Mouse (Mus musculus) kidney, postnatal 10 days (tissue): ENCODE measurements around the gene Mef2b.
A peak's percentile ranks its signal among the peaks of the same experiment; 100 is the strongest.

Experiments used
- DNase-seq: peaks from one replicate; pipeline ENCODE4 v3.0.0; 2021; ENCODE audit warnings: mixed read lengths

Gene Mef2b

DNA sequence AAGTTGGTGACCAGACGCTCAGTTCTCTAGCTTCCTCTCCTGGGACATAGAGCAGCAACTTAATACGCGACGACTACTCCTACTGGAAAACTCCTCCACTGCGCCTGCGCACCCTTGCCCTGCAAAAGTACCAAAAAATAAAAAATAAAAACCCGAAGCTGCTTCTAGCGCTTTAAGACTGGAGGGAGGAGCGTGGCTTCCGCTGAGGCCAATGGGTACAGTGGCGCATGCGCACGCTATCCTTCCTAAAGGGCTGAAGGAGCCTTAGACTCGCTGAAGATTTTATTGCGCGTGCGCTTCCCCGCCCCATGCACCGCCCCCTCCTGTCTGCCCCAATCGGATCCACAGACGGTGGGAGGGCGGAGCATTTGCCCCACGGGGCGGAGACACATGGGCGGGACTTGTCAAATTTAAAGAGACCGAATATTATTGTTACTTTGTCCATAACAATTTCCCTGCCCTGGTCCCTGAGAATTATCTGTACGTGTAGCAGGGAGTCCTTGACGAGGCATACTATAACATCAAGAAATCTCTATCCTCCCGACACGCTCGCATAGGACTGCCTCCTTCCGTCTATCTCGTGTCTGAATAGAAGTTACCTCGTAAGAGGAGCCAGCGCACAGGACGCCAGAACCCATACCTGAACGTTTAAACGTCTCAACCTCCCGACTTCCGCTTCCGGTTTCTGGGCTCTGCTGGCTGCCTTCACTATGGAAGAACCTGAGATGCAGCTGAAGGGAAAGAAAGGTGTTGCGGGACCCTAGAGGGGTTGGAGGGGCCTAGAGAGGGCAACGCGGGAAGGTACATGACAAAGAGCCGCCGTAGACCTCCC is at the start of gene Mef2b, which contains the start of the genes Rfxank and Borcs8:
TSS of gene Mef2b (plus strand) at position 686 of the 832 bp plus-strand sequence.
TSS of gene Rfxank (minus strand) at position 129 of the 832 bp plus-strand sequence.
TSS of gene Borcs8 (plus strand) at position 474 of the 832 bp plus-strand sequence.
- peak; percentile 100 for DNase-seq

DNA sequence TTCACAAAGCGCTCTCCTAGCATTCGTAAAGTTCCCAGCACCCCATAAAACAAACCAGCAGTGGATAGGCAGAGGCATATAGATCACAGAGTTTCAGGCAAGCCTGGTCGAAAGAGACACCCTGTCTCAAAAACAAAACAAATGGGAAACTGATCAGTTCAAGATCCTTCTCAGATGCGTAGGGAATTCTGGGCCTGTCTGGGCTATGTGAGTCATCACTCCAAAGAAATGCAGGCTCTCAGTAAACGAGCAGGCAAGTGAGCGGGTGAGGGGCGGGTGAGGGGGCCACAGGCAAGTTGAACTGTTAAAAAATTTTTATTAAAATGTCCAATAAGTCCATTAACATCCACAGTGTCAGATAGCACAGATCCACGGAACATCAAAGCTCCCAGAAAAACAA is 46.7 kb upstream of the Mef2b start:
- DNase-seq = no peak

DNA sequence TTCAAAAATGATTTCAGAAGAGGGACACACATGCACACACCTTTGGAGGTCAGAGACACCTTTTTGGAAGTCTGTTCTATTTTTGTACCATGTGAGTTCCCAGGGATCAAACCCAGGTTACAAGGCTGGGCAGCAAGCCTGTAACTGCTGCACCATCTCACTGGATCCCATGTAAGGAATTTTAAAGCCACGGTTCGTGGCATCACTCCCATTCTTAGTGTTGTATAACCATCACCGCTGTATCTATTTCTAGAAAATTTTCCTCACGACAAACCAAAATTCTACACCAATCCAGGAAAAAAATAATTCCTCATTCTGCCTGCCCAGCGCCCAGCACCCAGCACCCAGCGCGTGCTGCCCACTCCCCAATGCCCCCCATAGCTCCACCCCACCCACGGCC is 40.2 kb upstream of the Mef2b start:
- no peak for DNase-seq

GRCm38 (mm10) chr8:70100241-70100640 is 39.3 kb upstream of the Mef2b start:
- DNase-seq = no peak

GRCm38 (mm10) chr8:70104506-70104905 is 35.0 kb upstream of the Mef2b start:
- peak; percentile 57 for DNase-seq

DNA sequence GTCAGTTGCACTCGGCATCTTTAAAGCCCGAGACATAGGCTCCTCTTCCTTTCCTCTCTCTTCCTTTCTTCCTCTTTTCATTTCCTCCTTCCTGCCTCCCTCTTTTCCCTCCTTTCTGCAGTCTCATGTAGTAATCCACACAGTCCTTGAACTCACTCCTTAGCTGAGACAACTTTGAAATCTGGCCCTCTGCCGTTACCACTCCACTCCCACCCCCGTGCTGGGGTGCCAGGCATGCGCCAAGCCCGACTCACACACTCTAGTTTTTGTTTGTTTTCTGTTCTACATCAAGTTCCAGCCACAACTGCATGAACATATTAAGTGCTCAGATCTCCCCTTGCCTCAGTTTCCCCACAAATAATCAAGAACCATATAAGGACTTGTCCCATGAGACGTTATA is 34.6 kb upstream of the Mef2b start:
- no peak for DNase-seq

GRCm38 (mm10) chr8:70110451-70110850 is 29.1 kb upstream of the Mef2b start:
- DNase-seq = no peak

DNA sequence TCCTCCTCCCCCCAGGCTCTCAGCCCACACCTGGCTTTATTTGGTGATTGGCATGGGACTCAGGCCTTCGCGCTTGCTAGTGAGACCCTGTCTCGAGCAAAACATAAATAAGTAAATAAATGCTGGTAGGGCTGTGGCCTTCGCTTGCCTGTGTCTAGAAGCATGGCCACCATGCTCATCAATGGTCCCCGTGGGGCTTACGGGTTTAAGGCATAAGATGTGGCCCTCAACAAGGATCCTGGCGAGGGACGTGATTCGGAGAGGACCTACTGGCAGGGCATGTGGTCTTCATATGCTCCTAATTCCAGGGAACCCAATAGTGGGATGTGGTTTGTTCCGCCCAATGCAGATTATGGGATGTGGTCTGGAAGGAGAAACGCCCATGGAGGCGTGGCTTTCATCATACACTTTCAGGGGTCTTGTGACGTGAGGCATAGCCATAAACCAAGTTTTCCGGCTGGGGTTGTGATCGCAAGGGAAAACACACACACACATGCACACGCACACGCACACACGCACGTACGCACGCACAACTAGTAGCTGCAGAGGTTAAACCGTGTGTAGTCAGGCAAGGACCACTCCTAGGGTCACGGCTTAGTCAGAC is 28.2 kb upstream of the Mef2b start:
- DNase-seq = no peak

DNA sequence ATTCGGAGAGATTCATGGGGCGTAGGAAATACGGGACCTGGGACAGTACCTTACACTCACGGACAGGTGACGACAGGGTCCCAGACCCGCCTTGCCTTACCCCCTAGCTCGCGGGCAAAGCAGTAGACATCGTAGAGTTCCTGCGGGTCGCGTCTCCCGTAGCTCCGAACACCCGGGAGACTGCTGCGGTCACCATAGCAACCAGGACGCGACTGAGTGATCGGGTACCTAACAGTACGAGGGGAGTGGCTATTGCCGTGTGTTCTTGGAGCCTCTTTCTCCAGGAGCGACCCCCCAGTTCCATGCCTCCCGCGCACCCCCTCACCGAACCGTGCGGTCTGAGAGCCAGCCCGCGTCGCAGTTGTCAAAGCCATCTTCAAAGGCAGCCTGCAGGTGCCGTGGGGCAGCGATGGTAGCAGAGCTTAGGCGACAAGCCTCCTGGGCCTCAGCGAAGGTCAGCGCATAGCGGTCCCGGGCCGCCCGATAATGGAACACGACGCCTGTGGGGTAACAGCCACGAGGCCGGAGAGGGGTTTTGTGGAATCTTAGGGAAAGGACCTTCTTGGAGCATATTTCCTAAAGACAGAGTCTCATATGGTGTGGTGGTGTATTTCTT is 27.0 kb upstream of the Mef2b start:
- DNase-seq = no peak

GRCm38 (mm10) chr8:70114488-70114887 is 25.0 kb upstream of the Mef2b start:
- DNase-seq = no peak

DNA sequence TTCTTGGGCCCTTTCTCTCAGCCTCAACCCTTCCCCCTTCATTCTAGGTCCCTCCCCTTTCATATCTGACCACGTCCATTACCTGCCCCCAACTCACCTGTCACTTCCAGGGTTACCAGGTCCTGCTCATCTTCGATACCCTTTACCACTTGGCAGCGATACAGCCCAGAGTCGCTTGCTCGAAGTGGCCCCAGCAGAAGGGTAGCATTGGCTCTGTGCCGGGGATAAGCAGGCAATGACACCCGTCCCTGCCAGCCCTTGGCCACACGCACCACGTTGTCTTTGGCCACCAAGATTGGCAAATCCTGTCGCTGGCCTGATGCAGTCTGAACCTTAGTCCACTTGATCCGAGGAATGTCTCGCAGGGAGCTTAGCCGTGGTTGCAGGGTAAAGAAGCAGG is 24.6 kb upstream of the Mef2b start:
- no peak for DNase-seq

DNA sequence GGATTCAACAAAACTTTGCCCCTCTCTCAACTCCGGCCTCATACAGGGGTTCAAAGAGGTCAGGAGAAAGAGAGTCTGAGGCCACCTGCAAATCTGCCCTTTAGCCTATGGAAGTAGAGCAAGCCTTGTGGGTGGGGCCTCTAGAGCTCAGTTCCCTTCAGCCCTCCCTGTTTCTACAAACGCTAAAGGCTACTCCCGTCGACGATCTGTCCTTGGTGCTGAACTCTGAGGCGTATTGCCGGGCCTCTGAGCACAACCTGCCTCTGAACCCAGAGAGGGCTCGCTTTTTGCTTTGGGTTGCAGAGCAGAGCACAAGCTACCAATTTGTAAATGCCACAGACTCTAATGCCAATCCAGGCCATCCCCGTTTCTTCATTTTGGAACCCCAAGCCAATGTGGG is 21.9 kb upstream of the Mef2b start:
- DNase-seq = peak; percentile 66

GRCm38 (mm10) chr8:70118726-70119700 is 20.5 kb upstream of the Mef2b start:
- no peak for DNase-seq

GRCm38 (mm10) chr8:70120667-70121066 is 18.8 kb upstream of the Mef2b start, which contains the start of gene Ncan:
TSS of gene Ncan (minus strand) at chr8:70120873.
- peak; percentile 85 for DNase-seq

GRCm38 (mm10) chr8:70122863-70123262 is 16.6 kb upstream of the Mef2b start:
- no peak for DNase-seq

GRCm38 (mm10) chr8:70124992-70125391 is 14.5 kb upstream of the Mef2b start:
- DNase-seq = no peak

- DNase-seq = peak; percentile 40
These were observed 11.1 kb upstream of the Mef2b start for GRCm38 (mm10) chr8:70128435-70128834.

- peak; percentile 34 for DNase-seq
These were observed 10.1 kb upstream of the Mef2b start for GRCm38 (mm10) chr8:70129309-70129952.

GRCm38 (mm10) chr8:70130066-70130465 is 9.4 kb upstream of the Mef2b start:
- DNase-seq = no peak

GRCm38 (mm10) chr8:70131166-70131883 is 8.2 kb upstream of the Mef2b start, which contains the start of gene Nr2c2ap:
TSS of gene Nr2c2ap (plus strand) at chr8:70131333.
- DNase-seq = peak; percentile 91

DNA sequence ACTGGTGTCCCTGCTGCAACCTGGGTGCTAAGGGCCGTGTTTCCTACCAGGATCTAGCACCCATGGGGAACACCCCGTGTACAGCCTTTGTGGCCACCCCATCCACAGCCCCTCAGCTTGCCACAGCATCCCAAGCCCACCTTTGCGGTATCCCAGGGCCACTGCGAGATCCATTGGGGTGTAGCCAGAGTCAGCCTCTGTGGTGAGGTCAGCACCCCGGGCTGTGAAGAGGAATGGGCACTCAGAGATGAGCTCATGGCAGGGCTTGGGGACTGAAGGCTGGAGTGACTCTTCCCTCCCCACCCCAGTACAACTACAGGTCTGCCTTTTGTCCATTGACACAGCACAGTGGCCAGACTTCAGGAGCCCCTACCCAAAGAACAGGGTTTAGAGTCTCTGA is 5.4 kb upstream of the Mef2b start:
- no peak for DNase-seq
